Mouse (Mus musculus): Measurements from ENCODE around the gene Oard1. TPM values are rescaled to one million over a fixed set of nuclear protein-coding genes. Genes with fewer than 3 reads are reported as not detected.

The Oard1 gene
- polyA plus RNA-seq, 1 experiment, result 4.1 TPM

GRCm38 (mm10) chr17:48427852-48428530 is 18.2 kb downstream of the Oard1 start:
- H3K4me3 ChIP-seq (ENCODE audit: low read depth, low read length), result no peak overlapping the region
- H3K27me3 ChIP-seq (ENCODE audit: control insufficient read depth, insufficient read depth, low read length), result no peaks in the 10 kb centered on the region
- 59% methylated on average over 11 of the region's 11 CpGs for WGBS
- H3K36me3 ChIP-seq (ENCODE audit: control insufficient read depth, insufficient read depth, low read length), result no peaks in the 10 kb centered on the region
- peak overlapping the region; percentile 5 for H3K27ac ChIP-seq (ENCODE audit: insufficient read depth, low read depth, low read length)
- TF ChIP-seq POLR2A (IDR thresholded peaks at IDR 0.05; ENCODE audit: low read depth, low read length), result no peak
- no peak for TF ChIP-seq CTCF (IDR thresholded peaks at IDR 0.05; ENCODE audit: extremely low read depth, insufficient read length, insufficient replicate concordance, low read depth, low read length)
- peaks cover 47% of the 10 kb centered on the region for H3K4me1 ChIP-seq (ENCODE audit: control insufficient read depth, insufficient read depth, insufficient read length, low read length)

- no peaks in the 10 kb centered on the region for H3K36me3 ChIP-seq (ENCODE audit: control insufficient read depth, insufficient read depth, low read length)
- H3K27ac ChIP-seq (ENCODE audit: insufficient read depth, low read depth, low read length), result no peak overlapping the region
- H3K4me3 ChIP-seq (ENCODE audit: low read depth, low read length), result no peak overlapping the region
- TF ChIP-seq POLR2A (IDR thresholded peaks at IDR 0.05; ENCODE audit: low read depth, low read length), result no peak
- no peak for TF ChIP-seq CTCF (IDR thresholded peaks at IDR 0.05; ENCODE audit: extremely low read depth, insufficient read length, insufficient replicate concordance, low read depth, low read length)
- H3K27me3 ChIP-seq (ENCODE audit: control insufficient read depth, insufficient read depth, low read length), result no peaks in the 10 kb centered on the region
- peaks cover 58% of the 10 kb centered on the region for H3K4me1 ChIP-seq (ENCODE audit: control insufficient read depth, insufficient read depth, insufficient read length, low read length)
- 22% methylated on average over 5 of the region's 5 CpGs for WGBS
Measured at GRCm38 (mm10) chr17:48430394-48430793, 20.6 kb downstream of the Oard1 start.

GRCm38 (mm10) chr17:48431054-48431453 is 21.2 kb downstream of the Oard1 start:
- no peaks in the 10 kb centered on the region for H3K36me3 ChIP-seq (ENCODE audit: control insufficient read depth, insufficient read depth, low read length)
- 79% methylated on average over 5 of the region's 5 CpGs for WGBS
- peak overlapping the region; percentile 19; the same call in 1 of the 2 replicates for H3K27ac ChIP-seq (ENCODE audit: insufficient read depth, low read depth, low read length)
- no peak for TF ChIP-seq POLR2A (IDR thresholded peaks at IDR 0.05; ENCODE audit: low read depth, low read length)
- TF ChIP-seq CTCF (IDR thresholded peaks at IDR 0.05; ENCODE audit: extremely low read depth, insufficient read length, insufficient replicate concordance, low read depth, low read length), result no peak
- no peaks in the 10 kb centered on the region for H3K27me3 ChIP-seq (ENCODE audit: control insufficient read depth, insufficient read depth, low read length)
- no peak overlapping the region for H3K4me3 ChIP-seq (ENCODE audit: low read depth, low read length)
- H3K4me1 ChIP-seq (ENCODE audit: control insufficient read depth, insufficient read depth, insufficient read length, low read length), result peaks cover 57% of the 10 kb centered on the region

GRCm38 (mm10) chr17:48432158-48432980 is 22.6 kb downstream of the Oard1 start, which contains the start of gene Apobec2:
Gene Apobec2 (minus strand): TSS chr17:48432930.
- 63% methylated on average over 16 of the region's 16 CpGs for WGBS
- Histone ChIP-seq H3K27me3 (ENCODE audit: control insufficient read depth, insufficient read depth, low read length) (no peaks in the 10 kb centered on the region), H3K4me1 (ENCODE audit: control insufficient read depth, insufficient read depth, insufficient read length, low read length) (peaks cover 55% of the 10 kb centered on the region), H3K36me3 (ENCODE audit: control insufficient read depth, insufficient read depth, low read length) (no peaks in the 10 kb centered on the region), H3K4me3 (ENCODE audit: low read depth, low read length) (no peak within 1 kb of the TSS), H3K27ac (ENCODE audit: insufficient read depth, low read depth, low read length) (0 out of 2 replicates have a peak within 1 kb of the TSS, but pooled peaks have one; percentile 19)
- TF ChIP-seq CTCF (IDR thresholded peaks at IDR 0.05; ENCODE audit: extremely low read depth, insufficient read length, insufficient replicate concordance, low read depth, low read length), result no peak
- TF ChIP-seq POLR2A (IDR thresholded peaks at IDR 0.05; ENCODE audit: low read depth, low read length), result no peak

GRCm38 (mm10) chr17:48433006-48433655 is 23.3 kb downstream of the Oard1 start:
- H3K4me1 ChIP-seq (ENCODE audit: control insufficient read depth, insufficient read depth, insufficient read length, low read length), result peaks cover 59% of the 10 kb centered on the region
- WGBS, result 73% methylated on average over 20 of the region's 20 CpGs
- H3K27me3 ChIP-seq (ENCODE audit: control insufficient read depth, insufficient read depth, low read length), result no peaks in the 10 kb centered on the region
- H3K4me3 ChIP-seq (ENCODE audit: low read depth, low read length), result no peak overlapping the region
- 0 out of 2 replicates have a peak overlapping the region, but pooled peaks have one; percentile 19 for H3K27ac ChIP-seq (ENCODE audit: insufficient read depth, low read depth, low read length)
- no peaks in the 10 kb centered on the region for H3K36me3 ChIP-seq (ENCODE audit: control insufficient read depth, insufficient read depth, low read length)
- TF ChIP-seq POLR2A (IDR thresholded peaks at IDR 0.05; ENCODE audit: low read depth, low read length), result no peak
- TF ChIP-seq CTCF (IDR thresholded peaks at IDR 0.05; ENCODE audit: extremely low read depth, insufficient read length, insufficient replicate concordance, low read depth, low read length), result no peak

- no peak for TF ChIP-seq POLR2A (IDR thresholded peaks at IDR 0.05; ENCODE audit: low read depth, low read length)
- peak; percentile 62; the same call in 1 of the 2 replicates for TF ChIP-seq CTCF (IDR thresholded peaks at IDR 0.05; ENCODE audit: extremely low read depth, insufficient read length, insufficient replicate concordance, low read depth, low read length)
- Histone ChIP-seq H3K36me3 (ENCODE audit: control insufficient read depth, insufficient read depth, low read length) (no peaks in the 10 kb centered on the region), H3K27me3 (ENCODE audit: control insufficient read depth, insufficient read depth, low read length) (no peaks in the 10 kb centered on the region), H3K4me3 (ENCODE audit: low read depth, low read length) (no peak overlapping the region), H3K27ac (ENCODE audit: insufficient read depth, low read depth, low read length) (peak overlapping the region; percentile 73), H3K4me1 (ENCODE audit: control insufficient read depth, insufficient read depth, insufficient read length, low read length) (peaks cover 62% of the 10 kb centered on the region)
- WGBS, result 23% methylated on average over 6 of the region's 6 CpGs
Measured at GRCm38 (mm10) chr17:48433689-48434330, 24.0 kb downstream of the Oard1 start.

Data from small intestine, adult 2 months (tissue).